Mouse (Mus musculus) layer of hippocampus, adult 11-12 months (tissue): ENCODE results near the gene Kctd20.
A peak's percentile ranks its signal among the peaks of the same experiment; 100 is the strongest.

Experiments
- DNase-seq: peaks from one replicate; pipeline ENCODE4 v3.0.0; 2022; ENCODE audit warnings: low spot score

The Kctd20 gene

DNA sequence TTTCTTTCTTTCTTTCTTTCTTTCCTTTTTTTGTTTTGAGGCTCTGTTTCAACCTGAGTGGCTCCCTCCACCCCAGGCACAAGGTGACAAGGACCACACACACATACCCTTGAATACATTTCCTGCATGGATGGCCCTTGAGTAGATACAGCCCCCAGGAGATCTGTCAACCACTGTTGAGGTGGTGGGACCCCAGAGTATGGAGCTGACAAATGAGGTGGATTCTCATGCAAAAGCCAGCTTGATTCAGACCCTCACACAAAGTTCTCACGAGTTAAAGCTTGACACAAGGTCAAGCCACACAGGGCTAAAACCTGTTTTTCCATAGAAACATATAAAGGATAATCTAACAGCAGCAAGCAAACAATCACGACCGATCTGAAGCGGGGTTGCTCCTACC is 19.5 kb upstream of the Kctd20 start:
- DNase-seq: no peak

- DNase-seq: no peak
These were observed 17.4 kb upstream of the Kctd20 start for GRCm38 (mm10) chr17:28934120-28934916.

DNA sequence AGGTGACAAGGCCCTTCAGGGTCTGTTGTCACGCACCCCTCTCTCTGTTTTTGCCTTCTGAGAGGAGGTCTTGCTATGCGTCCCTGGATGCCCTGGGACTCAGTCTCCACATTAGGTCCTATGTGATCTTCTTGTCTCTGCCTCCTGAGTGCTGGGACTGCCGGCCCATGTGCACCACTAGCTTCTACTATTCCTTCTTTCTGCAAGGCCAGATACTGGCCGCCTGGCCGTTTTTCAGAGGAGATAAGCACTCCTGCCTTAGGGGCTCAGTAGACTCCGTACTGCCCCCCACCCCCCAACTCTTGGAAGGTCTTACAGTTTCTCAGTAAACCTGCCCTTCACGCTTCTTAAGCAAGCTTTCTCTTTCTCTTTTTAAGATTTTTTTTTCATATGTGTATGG is 15.6 kb upstream of the Kctd20 start:
- DNase-seq: no peak

GRCm38 (mm10) chr17:28936622-28937345 is 15.0 kb upstream of the Kctd20 start:
- DNase-seq: no peak

GRCm38 (mm10) chr17:28940776-28941555 is 10.8 kb upstream of the Kctd20 start:
- DNase-seq: no peak

GRCm38 (mm10) chr17:28942101-28942500 is 9.6 kb upstream of the Kctd20 start:
- no peak for DNase-seq

DNA sequence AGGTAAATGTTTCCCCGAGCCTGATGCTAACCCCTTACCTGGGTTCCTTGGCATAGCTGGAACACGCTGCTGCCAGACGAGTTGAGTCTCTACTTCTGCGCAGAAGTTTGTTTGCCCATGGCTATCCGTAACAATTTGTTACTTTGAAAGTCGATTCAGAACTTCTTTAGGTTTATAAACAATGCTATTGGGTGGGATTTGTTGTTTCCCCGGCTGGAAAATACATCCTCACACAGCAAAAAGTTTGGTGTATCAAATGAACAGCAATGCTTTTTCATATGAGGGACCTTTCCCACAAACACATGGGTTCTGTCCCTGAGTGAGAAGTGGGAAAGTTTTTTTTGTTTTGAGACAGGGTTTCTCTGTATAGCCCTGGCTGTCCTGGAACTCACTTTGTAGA is 8.0 kb upstream of the Kctd20 start, which contains the start of gene Pxt1:
Pxt1 (minus strand) TSS at position 101 of the 400 bp plus-strand sequence.
- no peak for DNase-seq

GRCm38 (mm10) chr17:28944481-28944880 is 7.3 kb upstream of the Kctd20 start:
- DNase-seq: no peak

- no peak for DNase-seq
These were observed 4.5 kb upstream of the Kctd20 start for GRCm38 (mm10) chr17:28947011-28947939.

DNA sequence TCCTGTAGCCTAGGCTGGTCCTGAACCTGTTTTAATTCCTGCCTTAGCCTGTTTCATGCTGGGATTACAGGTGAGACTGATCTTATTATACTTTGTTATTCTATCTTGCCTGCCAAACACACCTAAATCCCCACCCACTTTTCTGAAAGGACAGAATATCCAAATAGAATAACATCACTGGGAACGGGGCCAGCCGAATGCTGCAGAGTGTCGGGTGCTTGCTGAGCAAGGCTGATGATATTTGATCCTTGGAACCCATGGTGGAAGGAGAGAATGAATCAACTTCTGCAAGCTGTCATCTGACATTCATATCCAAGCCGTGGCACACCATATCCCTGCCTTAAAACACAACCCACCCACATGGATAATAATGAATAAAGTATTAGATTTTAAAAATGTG is 3.1 kb upstream of the Kctd20 start:
- peak; percentile 48 for DNase-seq

GRCm38 (mm10) chr17:28950751-28951150 is 999 bp upstream of the Kctd20 start:
- no peak for DNase-seq

GRCm38 (mm10) chr17:28953251-28953650 is 1.5 kb downstream of the Kctd20 start:
- DNase-seq: no peak

DNA sequence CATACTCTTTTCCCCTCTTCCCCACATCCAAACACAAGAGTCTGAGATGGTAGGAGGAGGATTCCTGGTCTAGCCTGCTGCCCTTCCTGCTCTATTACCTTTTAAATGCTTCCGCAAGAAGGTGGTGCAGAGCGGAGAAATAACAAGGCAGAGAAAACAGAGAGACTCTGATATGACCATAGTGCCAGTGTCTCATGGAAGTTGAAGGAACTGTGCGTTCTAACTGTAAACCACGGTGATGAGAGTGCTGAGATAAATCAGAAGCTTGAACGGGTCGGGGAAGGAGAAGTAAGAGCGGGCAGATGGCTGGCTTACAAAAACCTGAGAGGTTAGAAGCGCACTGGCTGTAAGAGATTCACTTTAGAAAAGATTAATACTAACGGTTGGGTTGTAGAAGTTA is 2.7 kb downstream of the Kctd20 start:
- no peak for DNase-seq

DNA sequence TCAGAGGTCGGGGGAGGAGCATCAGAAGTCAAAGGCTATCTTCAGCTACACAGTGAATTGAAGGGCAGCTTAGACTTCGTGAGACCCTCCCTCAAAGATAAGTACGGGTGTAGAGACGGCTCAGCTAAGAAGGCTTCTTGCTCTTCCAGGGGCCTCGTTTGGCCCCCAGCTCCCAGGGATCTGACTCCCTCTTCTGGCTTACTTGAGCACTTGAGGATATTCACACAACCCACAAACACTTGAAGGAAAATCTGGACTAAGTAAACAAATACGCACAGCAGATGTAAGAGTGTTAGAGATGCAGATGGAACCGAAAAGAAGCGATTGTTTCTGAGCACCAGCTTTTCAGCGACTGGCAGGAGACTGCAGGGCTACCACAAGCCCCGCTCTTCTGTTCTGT is 8.8 kb downstream of the Kctd20 start:
- DNase-seq: no peak

GRCm38 (mm10) chr17:28961596-28961995 is 9.8 kb downstream of the Kctd20 start:
- DNase-seq: no peak

DNA sequence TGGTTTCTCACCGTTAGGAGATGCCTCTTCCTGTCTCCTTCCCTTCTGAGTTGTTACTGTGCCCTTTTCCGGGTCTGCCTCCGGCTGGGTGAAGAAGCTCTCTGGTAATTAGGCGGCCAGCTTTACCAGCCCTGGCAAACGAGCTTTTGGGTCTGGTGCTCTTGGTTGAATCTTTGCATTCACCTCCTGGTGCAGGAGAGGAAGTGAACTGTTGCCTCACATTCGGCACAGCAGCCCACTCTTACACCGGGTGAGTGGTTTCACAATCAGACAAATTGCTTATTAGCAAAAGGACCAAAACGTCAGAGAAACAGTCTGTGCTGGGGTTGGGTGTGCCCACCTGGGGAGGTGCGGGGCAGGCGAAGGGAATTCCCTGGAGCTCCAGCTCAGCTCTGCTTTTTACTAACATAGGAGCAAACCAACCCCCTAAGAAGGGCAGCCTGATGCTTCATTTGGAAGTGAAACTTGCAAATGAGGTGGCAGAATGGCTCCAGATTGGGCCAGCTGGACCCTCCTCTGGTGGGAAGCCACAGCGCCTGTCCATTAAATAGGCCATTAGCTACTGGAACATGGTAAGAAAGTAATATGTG is 15.4 kb downstream of the Kctd20 start:
- no peak for DNase-seq

GRCm38 (mm10) chr17:28970122-28970521 is 18.4 kb downstream of the Kctd20 start:
- no peak for DNase-seq

GRCm38 (mm10) chr17:28979091-28979490 is 27.3 kb downstream of the Kctd20 start:
- no peak for DNase-seq

- DNase-seq: no peak
These were observed 29.3 kb downstream of the Kctd20 start for GRCm38 (mm10) chr17:28981081-28981480.

DNA sequence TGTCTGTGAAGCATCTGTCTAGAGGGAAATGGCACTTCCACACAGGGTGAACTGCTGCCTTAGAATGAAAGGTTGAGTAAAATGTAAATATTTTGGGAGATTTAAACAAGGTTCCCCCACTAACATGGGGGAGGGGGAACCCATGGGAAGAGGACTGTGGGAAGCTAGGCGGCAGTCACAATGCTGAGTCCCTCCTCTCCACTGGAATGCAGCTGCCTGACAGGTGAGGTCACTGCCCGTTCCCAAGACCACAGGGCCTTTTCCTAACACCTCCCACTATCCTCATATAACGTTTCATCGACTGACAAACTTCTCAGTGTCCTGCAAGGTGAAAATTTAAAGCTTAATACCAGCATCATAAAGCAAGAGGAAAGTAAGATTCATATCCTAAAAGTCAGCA is 30.8 kb downstream of the Kctd20 start:
- no peak for DNase-seq
